Mouse (Mus musculus): Measurements from ENCODE around the gene Jdp2.

- no peak for TF ChIP-seq CTCF (IDR thresholded peaks at IDR 0.05; ENCODE audit: control insufficient read depth, insufficient read depth, low read length)
- no peak for TF ChIP-seq POLR2A (IDR thresholded peaks at IDR 0.05; ENCODE audit: borderline replicate concordance, control insufficient read depth, low read depth, low read length)
Measured at GRCm38 (mm10) chr12:85572047-85572475, 26.8 kb upstream of the Jdp2 start.

Measured in bone marrow, adult 2 months (tissue).